Mouse (Mus musculus) stomach, postnatal 0 days (tissue): Measurements from ENCODE around the gene Smim5. TPM values are rescaled to one million over a fixed set of nuclear protein-coding genes. Genes with fewer than 3 reads are reported as not detected.
"Not testable (repeated sequence)": the region's sequence is repeated elsewhere in the genome, so short reads cannot be mapped to it uniquely, and the experiment has no call there.

ENCODE experiments used
- ATAC-seq: fragments of 200-750 bp; cut with Nextera tagmentation; 2 replicates; pipeline ENCODE4 v1.8.0; 2017; ENCODE audit not compliant: low FRiP score, low TSS enrichment
- DNase-seq: peaks from one replicate; pipeline ENCODE4 v3.0.0-alpha.2; 2016; ENCODE audit warnings: low spot score
- H3K27ac ChIP-seq: fragments of 300-500 bp; sonication (generic); replicated peaks from 2 replicates; pipeline ENCODE4 v1.5.1; 2014; ENCODE audit warnings: mild to moderate bottlenecking, control low read depth
- H3K27me3 ChIP-seq: fragments of 300-500 bp; sonication (generic); 2 replicates; pipeline ENCODE4 v1.6.1; 2014; ENCODE audit warnings: low read length; ENCODE audit not compliant: control insufficient read depth, insufficient read depth
- H3K36me3 ChIP-seq: fragments of 300-500 bp; sonication (generic); 2 replicates; pipeline ENCODE4 v1.6.1; 2014; ENCODE audit warnings: low read length, mixed read lengths; ENCODE audit not compliant: control insufficient read depth, insufficient read depth
- H3K4me1 ChIP-seq: fragments of 300-500 bp; sonication (generic); replicated peaks from 2 replicates; pipeline ENCODE4 v1.6.1; 2014; ENCODE audit warnings: antibody characterized with exemption; ENCODE audit not compliant: control insufficient read depth, insufficient read depth
- H3K4me2 ChIP-seq: fragments of 300-500 bp; sonication (generic); replicated peaks from 2 replicates; pipeline ENCODE4 v1.6.1; 2014; ENCODE audit warnings: low read depth, mild to moderate bottlenecking, control low read depth, moderate library complexity
- H3K4me3 ChIP-seq: fragments of 300-500 bp; sonication (generic); 2 replicates; pipeline ENCODE4 v1.5.1; 2014; ENCODE audit warnings: low read depth, low read length, control low read depth
- H3K9ac ChIP-seq: fragments of 300-500 bp; sonication (generic); 2 replicates; pipeline ENCODE4 v1.6.1; 2014; ENCODE audit warnings: mild to moderate bottlenecking, low read length, control low read depth, mixed read lengths
- H3K9me3 ChIP-seq: fragments of 300-500 bp; sonication (generic); 2 replicates; pipeline ENCODE4 v1.6.1; 2016; ENCODE audit warnings: low read length; ENCODE audit not compliant: control insufficient read depth
- CTCF ChIP-seq: IDR thresholded peaks from 2 replicates; pipeline ENCODE4 v1.5.1; 2016; ENCODE audit warnings: antibody characterized with exemption, low read depth, mild to moderate bottlenecking, moderate library complexity
- EP300 ChIP-seq: optimal IDR thresholded peaks from 2 replicates; pipeline ENCODE3; 2016; ENCODE audit warnings: antibody characterized with exemption
- WGBS: fragments of 180-500 bp; shearing (Covaris S2); extraction: QIAGEN DNeasy Blood & Tissue Kit; methylation state at CpG from one replicate; pipeline ENCODE4 v1.1.7; 2014; 5-methylcytosine and 5-hydroxymethylcytosine counted together
- polyA plus RNA-seq: library from polyadenylated mRNA; unstranded; fragments of >200 nt; fragmentation: Nextera tagmentation; extraction: Ambion mirVana; gene quantifications from 2 replicates; pipeline ENCODE4 v1.2.1, GENCODE M21; 2015

The Smim5 gene
- polyA plus RNA-seq, result 16.8 and 17.9 TPM in 2 replicates

DNA sequence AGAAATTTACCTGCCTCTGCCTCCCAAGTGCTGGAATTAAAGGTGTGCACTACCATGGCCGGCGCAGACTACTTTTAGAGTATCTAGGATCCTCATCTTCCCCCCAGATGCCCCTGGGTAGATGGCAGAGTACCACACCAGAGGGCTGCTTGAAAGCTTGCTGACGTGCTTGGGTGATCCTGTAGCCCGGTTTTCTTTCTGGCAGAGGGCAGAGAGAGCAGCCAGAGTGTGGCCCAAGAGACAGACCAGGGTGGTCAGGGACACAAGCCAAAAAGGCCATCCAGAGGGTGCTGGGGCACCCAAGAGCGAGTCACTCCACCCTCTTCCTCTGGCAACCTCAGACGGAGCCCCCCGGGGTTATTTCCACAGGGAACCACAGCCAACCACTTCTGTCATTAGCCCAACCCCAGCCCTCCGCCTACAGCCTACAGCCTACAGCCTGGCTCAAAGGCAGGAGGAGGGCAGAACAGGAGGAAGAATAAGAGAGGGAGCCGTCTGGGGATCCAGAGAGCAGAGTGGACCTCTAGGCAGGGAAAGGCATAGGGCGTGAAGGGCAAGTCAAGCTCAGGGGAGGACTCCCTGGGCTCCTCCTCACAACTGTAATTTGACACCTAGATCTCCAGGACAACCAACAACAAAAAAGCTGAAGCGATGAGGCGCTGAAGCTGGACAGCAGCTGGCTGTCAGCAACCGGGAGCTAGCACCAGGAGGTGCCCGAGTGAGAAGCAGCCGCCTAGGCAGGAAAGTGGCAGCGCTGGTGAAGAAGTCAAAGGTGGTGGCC is at the start of gene Smim5:
Gene Smim5, plus strand, starts transcription at position 481 of the 781 bp plus-strand sequence.
- Histone ChIP-seq H3K36me3 (peaks cover 4% of the 10 kb centered on the region; the same call in 1 of the 2 replicates), H3K27ac (peak within 1 kb of the TSS; percentile 53; the same call in 1 of the 2 replicates), H3K4me1 (peaks cover 19% of the 10 kb centered on the region), H3K9ac (peak within 1 kb of the TSS; percentile 27; the same call in 1 of the 2 replicates), H3K27me3 (no peaks in the 10 kb centered on the region), H3K4me2 (peak within 1 kb of the TSS; percentile 11; the same call in 1 of the 2 replicates), H3K9me3 (no peaks in the 10 kb centered on the region), H3K4me3 (no peak within 1 kb of the TSS)
- DNase-seq, result peak; percentile 74
- WGBS, result 29% methylated on average over 16 of the region's 16 CpGs
- peak; percentile 50 for ATAC-seq
- TF ChIP-seq EP300 (no peak), CTCF (peak; percentile 40; the same call in 1 of the 2 replicates)

GRCm38 (mm10) chr11:115854674-115855073 is 45.1 kb upstream of the Smim5 start:
- Histone ChIP-seq H3K27me3 (peaks cover 5% of the 10 kb centered on the region; the same call in 1 of the 2 replicates), H3K9me3 (no peaks in the 10 kb centered on the region), H3K4me2 (no peak overlapping the region), H3K4me1 (no peaks in the 10 kb centered on the region), H3K36me3 (peaks cover 15% of the 10 kb centered on the region), H3K4me3 (no peak overlapping the region), H3K9ac (no peak overlapping the region), H3K27ac (no peak overlapping the region)
- TF ChIP-seq EP300, result no peak
- no peak for ATAC-seq
- 78% methylated on average over 6 of the region's 6 CpGs for WGBS
- DNase-seq, result no peak

DNA sequence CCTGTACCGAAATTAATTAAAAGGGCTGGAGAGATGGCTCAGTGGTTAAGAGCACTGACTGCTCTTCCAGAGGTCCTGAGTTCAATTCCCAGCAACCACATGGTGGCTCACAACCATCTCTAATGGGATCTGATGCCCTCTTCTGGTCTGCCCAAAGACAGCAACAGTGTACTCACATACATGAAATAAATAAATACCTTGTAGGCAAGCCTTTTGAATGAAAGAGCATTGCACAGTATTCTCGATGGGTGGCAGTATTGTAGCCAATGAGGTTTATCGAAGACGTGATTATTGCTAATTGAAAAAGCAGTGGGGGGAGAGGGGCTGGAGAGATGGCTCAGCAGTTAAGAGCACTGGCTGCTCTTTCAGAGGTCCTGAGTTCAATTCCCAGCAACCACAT is 42.6 kb upstream of the Smim5 start:
- H3K27me3 ChIP-seq, H3K9me3 ChIP-seq, H3K4me1 ChIP-seq, H3K36me3 ChIP-seq, ATAC-seq, H3K4me3 ChIP-seq, H3K4me2 ChIP-seq, H3K9ac ChIP-seq, DNase-seq, H3K27ac ChIP-seq: not testable (repeated sequence)
- WGBS, result 90% methylated on average over 4 of the region's 4 CpGs

- Histone ChIP-seq H3K36me3 (peaks cover 7% of the 10 kb centered on the region), H3K4me2 (no peak overlapping the region), H3K9me3 (no peaks in the 10 kb centered on the region), H3K27ac (no peak overlapping the region), H3K4me1 (no peaks in the 10 kb centered on the region), H3K4me3 (no peak overlapping the region), H3K9ac (no peak overlapping the region), H3K27me3 (peaks cover 5% of the 10 kb centered on the region; the same call in 1 of the 2 replicates)
- no peak for ATAC-seq
- 46% methylated on average over 13 of the region's 13 CpGs for WGBS
- TF ChIP-seq CTCF, result no peak
- DNase-seq, result no peak
Observed at GRCm38 (mm10) chr11:115857936-115858335, 41.8 kb upstream of the Smim5 start.

- Histone ChIP-seq H3K36me3 (peaks cover 7% of the 10 kb centered on the region), H3K9ac (peak within 1 kb of the TSS; percentile 50; the same call in 1 of the 2 replicates), H3K4me1 (no peaks in the 10 kb centered on the region), H3K4me3 (peak within 1 kb of the TSS; percentile 39), H3K27me3 (peaks cover 5% of the 10 kb centered on the region; the same call in 1 of the 2 replicates), H3K27ac (no peak within 1 kb of the TSS), H3K9me3 (no peaks in the 10 kb centered on the region), H3K4me2 (peak within 1 kb of the TSS; percentile 64)
- DNase-seq (no peak), ATAC-seq (no peak)
- TF ChIP-seq CTCF (no peak), EP300 (no peak)
- WGBS, result 22% methylated on average over 27 of the region's 27 CpGs
Observed at GRCm38 (mm10) chr11:115858354-115858753, 41.4 kb upstream of the Smim5 start, which contains the start of gene Myo15b. Gene Myo15b (plus strand): TSS chr11:115858406.
